Mouse (Mus musculus) kidney, adult 2 months (tissue): ENCODE results near the gene Armh2.
"Not testable (repeated sequence)": the region's sequence is repeated elsewhere in the genome, so short reads cannot be mapped to it uniquely, and the experiment has no call there.

Source experiments
- CTCF ChIP-seq: fragments of 200-500 bp; conservative IDR thresholded peaks from 2 replicates; pipeline ENCODE4 v1.5.1; 2011; ENCODE audit warnings: low read depth, mild to moderate bottlenecking, control low read depth, low read length, moderate library complexity, mixed read lengths; ENCODE audit not compliant: insufficient read depth, insufficient read length
- POLR2A ChIP-seq: fragments of 200-500 bp; IDR thresholded peaks from one replicate; pipeline ENCODE4 v1.6.1; 2011; ENCODE audit warnings: low read depth, low read length, control low read depth

DNA sequence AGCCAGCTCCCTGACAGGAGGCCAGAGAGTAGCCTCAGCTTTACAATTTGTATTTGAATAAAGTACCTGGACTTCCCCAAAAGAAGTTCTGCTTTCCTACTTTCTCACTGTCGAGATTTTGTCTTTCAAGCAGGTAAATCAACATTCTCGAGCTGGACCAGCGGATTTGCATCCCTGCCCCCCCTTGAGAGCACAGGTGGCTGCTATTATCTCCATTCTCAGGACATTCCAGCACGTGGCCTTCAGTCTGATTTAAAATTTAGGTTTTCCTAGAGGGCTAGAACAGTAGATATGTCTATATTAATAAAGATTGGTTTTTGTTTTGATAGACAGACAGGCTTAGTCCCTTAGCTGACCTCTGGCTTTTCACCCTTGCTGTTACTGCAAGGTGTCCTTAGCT is 26.8 kb downstream of the Armh2 start:
- TF ChIP-seq POLR2A, CTCF: not testable (repeated sequence)
